Mouse (Mus musculus): ENCODE results near the gene Txlnb. TPM values are rescaled to one million over a fixed set of nuclear protein-coding genes. Genes with fewer than 3 reads are reported as not detected.

Txlnb gene
- polyA plus RNA-seq, 1 experiment from 2014 or later, result 0.37 TPM

Other genes with a start within 250 kb of the Txlnb start
- 35.6 and 36.7 TPM in 2 replicates for gene Cited2, start 73.0 kb upstream of the Txlnb start, polyA plus RNA-seq (2015; fragmentation: Nextera tagmentation; extraction: Ambion mirVana)
- 3.8 and 4.4 TPM in 2 replicates for gene Heca, start 151.8 kb downstream of the Txlnb start, polyA plus RNA-seq (2015; fragmentation: Nextera tagmentation; extraction: Ambion mirVana)
- gene Abracl, start 227.1 kb downstream of the Txlnb start, polyA plus RNA-seq (2015; fragmentation: Nextera tagmentation; extraction: Ambion mirVana), result 166 and 178 TPM in 2 replicates

Measured in stomach, embryonic 15.5 days (tissue).